Mouse (Mus musculus): ENCODE results near the gene Tmem120b. TPM values are rescaled to one million over a fixed set of nuclear protein-coding genes. Genes with fewer than 3 reads are reported as not detected.

The Tmem120b gene
- 12.2 TPM for polyA plus RNA-seq (2014; fragmentation: Illumina TruSeq; extraction: RNeasy Lipid Tissue Mini Kit (QIAGEN cat#74804); ENCODE audit: low read depth, low replicate concordance)

DNA sequence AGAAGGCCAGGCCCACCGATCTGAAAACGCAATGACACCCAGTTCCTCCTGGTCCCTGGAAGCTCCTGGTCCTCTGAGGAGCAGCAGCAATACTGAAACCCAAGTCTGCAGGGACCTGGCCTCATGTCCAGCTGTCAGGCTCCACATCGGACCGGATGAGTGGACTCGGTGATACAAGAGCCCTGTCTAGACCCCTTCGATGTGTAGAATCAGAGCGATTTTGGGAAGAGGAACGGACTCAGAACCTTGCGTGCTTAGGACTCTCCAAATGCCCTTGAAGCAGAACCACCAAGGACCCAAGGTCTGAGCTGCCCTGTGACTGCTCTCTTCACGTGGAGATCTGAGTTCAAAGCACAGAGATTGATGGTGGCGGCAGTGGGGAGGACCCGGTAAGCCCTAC lies at the start of gene Tmem120b:
Gene Tmem120b, plus strand, starts transcription at position 301 of the 400 bp plus-strand sequence.

DNA sequence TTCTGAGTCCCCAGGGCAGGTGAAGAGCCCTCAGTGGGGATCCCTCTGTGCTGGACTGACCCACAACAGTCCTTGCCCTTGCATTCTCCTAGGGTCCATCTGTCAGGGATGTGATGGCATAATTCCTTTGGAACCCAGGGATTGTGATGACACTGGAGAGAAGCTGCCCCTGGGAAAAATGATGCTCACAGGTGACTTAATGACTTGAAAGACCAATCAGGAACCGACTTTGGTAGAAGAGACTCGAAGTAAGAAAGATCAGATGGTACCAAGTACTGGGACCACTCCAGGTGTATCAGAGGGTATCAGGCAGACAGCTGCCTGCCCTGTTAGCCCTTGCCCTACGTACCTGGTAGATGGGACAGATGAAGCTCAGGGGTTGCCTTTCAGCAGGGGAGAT lies 21.3 kb upstream of the Tmem120b start, which contains the start of gene Morn3:
Gene Morn3, minus strand, starts transcription at position 101 of the 400 bp plus-strand sequence.

DNA sequence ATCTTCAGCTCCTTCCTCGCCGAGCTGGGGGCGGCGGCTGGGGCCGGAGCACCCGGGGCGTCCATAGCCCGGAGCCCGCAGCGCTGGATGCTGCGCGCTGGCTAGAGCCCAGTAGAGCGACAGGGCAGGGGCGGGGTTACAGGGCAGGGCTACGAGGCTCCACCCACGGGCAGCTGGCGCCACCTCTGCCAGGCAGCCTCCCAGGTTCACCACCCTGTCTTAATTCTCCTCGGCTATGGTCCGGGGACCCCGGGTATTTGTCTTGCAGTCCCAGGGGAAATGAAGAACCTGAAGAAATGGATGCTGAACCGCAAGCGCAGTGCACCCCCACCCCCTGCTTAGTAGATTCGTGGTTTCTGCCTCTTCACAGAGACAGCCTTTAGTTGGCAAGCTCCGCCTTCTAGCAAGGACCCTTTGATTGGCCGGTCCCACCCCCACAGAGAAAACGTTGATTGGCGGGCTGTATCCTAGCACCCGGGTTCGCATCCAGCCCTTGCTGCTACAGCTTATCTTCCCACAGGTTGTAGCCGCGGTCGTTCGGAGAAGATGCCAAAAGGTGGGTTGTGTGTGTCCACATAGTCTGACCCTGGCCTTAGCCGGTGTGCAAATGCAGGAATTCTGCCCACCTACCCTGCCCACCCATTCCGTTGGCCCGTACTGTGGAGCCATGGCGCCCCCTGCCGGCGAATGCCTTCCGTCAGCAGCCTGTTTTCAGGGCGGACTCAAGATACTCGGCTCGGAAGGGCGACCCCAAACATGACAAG lies 64.3 kb downstream of the Tmem120b start, which contains the start of gene Rhof:
Gene Rhof, minus strand, starts transcription at position 385 of the 764 bp plus-strand sequence.

DNA sequence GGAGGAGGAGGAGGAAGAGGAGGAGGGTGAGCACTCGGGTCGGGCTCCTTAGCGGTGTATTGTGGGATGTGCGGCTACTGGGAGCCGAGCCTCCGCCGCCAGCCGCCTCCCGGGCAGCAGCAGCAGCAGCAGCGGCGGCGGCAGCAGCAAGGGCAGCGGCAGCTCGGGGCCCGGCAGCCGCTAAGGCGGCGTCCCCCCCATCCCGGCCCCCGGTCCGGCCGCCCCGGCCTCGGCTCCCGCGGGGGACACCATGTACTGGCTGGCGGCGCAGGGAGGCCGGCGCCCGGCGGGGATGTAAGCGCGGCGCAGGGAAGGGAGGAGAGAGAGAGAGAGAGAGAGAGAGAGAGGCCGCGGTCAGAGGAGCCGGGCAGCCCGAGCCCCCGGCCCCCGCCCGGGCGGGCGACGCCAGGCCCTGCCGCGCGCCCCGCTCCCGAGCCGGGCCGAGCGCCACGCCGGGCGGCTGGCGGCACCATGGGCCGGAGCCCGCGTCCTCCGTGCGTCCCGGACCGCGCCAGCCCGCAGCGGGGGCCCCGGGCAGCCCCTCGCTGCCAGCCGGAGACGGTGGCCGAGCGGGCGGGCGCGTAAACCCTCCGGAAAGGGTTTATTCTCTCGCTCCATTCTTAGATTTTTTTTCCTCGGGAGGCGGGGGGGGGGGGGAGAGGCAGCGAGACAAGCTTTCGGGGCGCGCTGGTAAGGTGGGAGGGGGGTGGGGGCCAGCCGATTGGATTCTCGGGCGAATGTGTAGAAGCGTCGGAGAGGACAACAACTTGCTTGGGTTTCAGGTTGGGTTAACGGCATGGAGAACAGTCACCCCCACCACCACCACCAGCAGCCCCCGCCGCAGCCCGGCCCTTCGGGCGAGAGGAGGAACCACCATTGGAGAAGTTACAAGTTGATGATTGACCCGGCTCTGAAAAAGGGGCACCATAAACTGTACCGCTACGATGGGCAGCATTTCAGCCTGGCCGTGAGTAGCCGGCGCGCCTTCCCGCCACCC lies 74.2 kb downstream of the Tmem120b start, which contains the start of gene Setd1b:
Gene Setd1b, plus strand, starts transcription at position 33 of the 997 bp plus-strand sequence.

Other genes with a start within 250 kb of the Tmem120b start
- 203 TPM for gene Anapc5, start 247.1 kb upstream of the Tmem120b start, polyA plus RNA-seq (2014; fragmentation: Illumina TruSeq; extraction: RNeasy Lipid Tissue Mini Kit (QIAGEN cat#74804); ENCODE audit: low read depth, low replicate concordance)
- 20.9 TPM for gene Rnf34, start 218.4 kb upstream of the Tmem120b start, polyA plus RNA-seq (2014; fragmentation: Illumina TruSeq; extraction: RNeasy Lipid Tissue Mini Kit (QIAGEN cat#74804); ENCODE audit: low read depth, low replicate concordance)
- 9.2 TPM for gene Kdm2b, start 78.6 kb upstream of the Tmem120b start, polyA plus RNA-seq (2014; fragmentation: Illumina TruSeq; extraction: RNeasy Lipid Tissue Mini Kit (QIAGEN cat#74804); ENCODE audit: low read depth, low replicate concordance)
- gene Orai1, start 53.3 kb upstream of the Tmem120b start, polyA plus RNA-seq (2014; fragmentation: Illumina TruSeq; extraction: RNeasy Lipid Tissue Mini Kit (QIAGEN cat#74804); ENCODE audit: low read depth, low replicate concordance), result 12.6 TPM
- gene Morn3, start 21.4 kb upstream of the Tmem120b start, polyA plus RNA-seq (2014; fragmentation: Illumina TruSeq; extraction: RNeasy Lipid Tissue Mini Kit (QIAGEN cat#74804); ENCODE audit: low read depth, low replicate concordance), result not detected
- 0.21 TPM for gene Rhof, start 64.3 kb downstream of the Tmem120b start, polyA plus RNA-seq (2014; fragmentation: Illumina TruSeq; extraction: RNeasy Lipid Tissue Mini Kit (QIAGEN cat#74804); ENCODE audit: low read depth, low replicate concordance)
- 9.1 TPM for gene Setd1b, start 73.8 kb downstream of the Tmem120b start, polyA plus RNA-seq (2014; fragmentation: Illumina TruSeq; extraction: RNeasy Lipid Tissue Mini Kit (QIAGEN cat#74804); ENCODE audit: low read depth, low replicate concordance)
- gene Psmd9, start 101.0 kb downstream of the Tmem120b start, polyA plus RNA-seq (2014; fragmentation: Illumina TruSeq; extraction: RNeasy Lipid Tissue Mini Kit (QIAGEN cat#74804); ENCODE audit: low read depth, low replicate concordance), result 15.9 TPM
- gene Hpd, start 114.3 kb downstream of the Tmem120b start, polyA plus RNA-seq (2014; fragmentation: Illumina TruSeq; extraction: RNeasy Lipid Tissue Mini Kit (QIAGEN cat#74804); ENCODE audit: low read depth, low replicate concordance), result 1.4 TPM
- gene Wdr66, start 183.7 kb downstream of the Tmem120b start, polyA plus RNA-seq (2014; fragmentation: Illumina TruSeq; extraction: RNeasy Lipid Tissue Mini Kit (QIAGEN cat#74804); ENCODE audit: low read depth, low replicate concordance), result 2.1 TPM

All from heart, adult 10 weeks (tissue).